Mouse (Mus musculus) thymus, adult 2 months (tissue): ENCODE measurements around the gene Smim5.

Experiments
- CTCF ChIP-seq: fragments of 200-500 bp; IDR thresholded peaks from 2 replicates; pipeline ENCODE4 v1.5.1; 2012; ENCODE audit warnings: mild to moderate bottlenecking, control low read depth, low read length, moderate library complexity, borderline replicate concordance; ENCODE audit not compliant: control insufficient read depth, poor library complexity, insufficient read depth; ENCODE audit errors: extremely low read depth
- POLR2A ChIP-seq: fragments of 200-500 bp; IDR thresholded peaks from 2 replicates; pipeline ENCODE4 v1.6.1; 2012; ENCODE audit warnings: mild to moderate bottlenecking, low read length, control low read depth, moderate library complexity; ENCODE audit not compliant: control insufficient read depth, poor library complexity, insufficient read depth; ENCODE audit errors: extremely low read depth

GRCm38 (mm10) chr11:115933747-115934110 is 34.0 kb downstream of the Smim5 start:
- TF ChIP-seq CTCF (no peak), POLR2A (peak; percentile 9; the same call in 1 of the 2 replicates)
